Mouse (Mus musculus) cerebellum, adult 2 months (tissue): Measurements from ENCODE around the gene Cd300lb.

Experiments
- CTCF ChIP-seq: fragments of 200-500 bp; IDR thresholded peaks from 2 replicates; pipeline ENCODE4 v1.5.1; 2011; ENCODE audit warnings: low read depth, mild to moderate bottlenecking, control low read depth, low read length, moderate library complexity, borderline replicate concordance; ENCODE audit not compliant: insufficient read depth
- POLR2A ChIP-seq: fragments of 200-500 bp; IDR thresholded peaks from 2 replicates; pipeline ENCODE4 v1.6.1; 2011; ENCODE audit warnings: low read length, control low read depth, borderline replicate concordance; ENCODE audit not compliant: insufficient read depth

GRCm38 (mm10) chr11:114896085-114896484 lies 38.1 kb downstream of the Cd300lb start:
- TF ChIP-seq POLR2A: no peak
- no peak for TF ChIP-seq CTCF
